Mouse (Mus musculus) mouse trophoblast stem cell (cell line): ENCODE results near the gene Pkn1.

Source experiments
- in situ Hi-C, 2 experiments: fragments of 300-500 bp; cut with MseI, MboI; formaldehyde crosslinking; loops; 2 replicates in 1 of 2; 3 replicates in 1 of 2; pipeline ENCODE4 v1.15.1; 2025

Gene Pkn1

GRCm38 (mm10) chr8:83693609-83694236 lies 5.3 kb downstream of the Pkn1 start:
- in situ Hi-C loops, result no loop called here

DNA sequence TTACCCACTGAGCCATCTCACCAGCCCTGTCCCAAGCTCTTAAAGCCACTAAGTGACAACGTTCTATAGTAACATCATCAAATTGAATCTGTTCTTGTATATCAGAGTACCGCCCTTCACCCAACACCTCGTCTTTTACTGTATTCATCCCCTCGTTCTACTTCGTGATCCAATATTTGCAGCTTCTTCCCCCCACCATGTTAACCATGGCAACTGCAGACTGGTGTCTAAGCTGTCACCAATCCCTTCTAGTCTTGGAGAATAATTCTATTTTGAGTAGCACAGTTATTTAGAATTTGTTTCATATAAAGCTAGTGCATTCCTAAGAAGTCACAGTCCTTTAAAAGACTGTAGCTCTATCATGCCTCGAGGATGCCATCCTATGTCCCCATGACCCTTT lies 9.7 kb downstream of the Pkn1 start:
- in situ Hi-C loops, result no loop called here

- in situ Hi-C loops, result no loop called here
Measured at GRCm38 (mm10) chr8:83684517-83684916, 14.5 kb downstream of the Pkn1 start.

- in situ Hi-C loops, result no loop called here
Measured at GRCm38 (mm10) chr8:83681099-83681498, 17.9 kb downstream of the Pkn1 start.

DNA sequence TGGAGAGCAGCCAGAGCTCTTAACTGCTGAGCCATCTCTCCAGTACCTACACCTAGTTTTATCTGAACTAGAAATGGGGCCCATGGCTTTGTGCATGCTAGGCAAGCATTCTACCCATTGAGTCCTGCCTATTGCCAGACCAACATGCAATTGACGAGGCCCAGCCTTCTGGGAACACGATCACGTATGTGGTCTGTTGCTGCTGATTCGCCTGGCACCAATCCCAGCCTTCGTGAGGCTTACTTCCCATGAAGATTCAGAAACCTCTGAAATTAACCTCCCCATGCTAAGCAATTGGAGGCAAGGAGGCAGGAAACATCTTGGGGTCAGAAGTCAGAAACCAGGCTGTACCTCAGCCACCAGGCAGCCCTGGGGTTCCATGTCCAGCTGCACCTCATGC lies 18.4 kb downstream of the Pkn1 start:
- in situ Hi-C loops, result no loop called here

GRCm38 (mm10) chr8:83679866-83680265 lies 19.1 kb downstream of the Pkn1 start:
- in situ Hi-C loops, result no loop called here

GRCm38 (mm10) chr8:83674497-83674896 lies 24.5 kb downstream of the Pkn1 start:
- in situ Hi-C loops, result no loop called here

GRCm38 (mm10) chr8:83672936-83673335 lies 26.0 kb downstream of the Pkn1 start:
- in situ Hi-C loops, result no loop called here

- in situ Hi-C loops, result no loop called here
Measured at GRCm38 (mm10) chr8:83669013-83669412, 30.0 kb downstream of the Pkn1 start.

- in situ Hi-C loops, result no loop called here
Measured at GRCm38 (mm10) chr8:83668010-83668916, 30.7 kb downstream of the Pkn1 start.

DNA sequence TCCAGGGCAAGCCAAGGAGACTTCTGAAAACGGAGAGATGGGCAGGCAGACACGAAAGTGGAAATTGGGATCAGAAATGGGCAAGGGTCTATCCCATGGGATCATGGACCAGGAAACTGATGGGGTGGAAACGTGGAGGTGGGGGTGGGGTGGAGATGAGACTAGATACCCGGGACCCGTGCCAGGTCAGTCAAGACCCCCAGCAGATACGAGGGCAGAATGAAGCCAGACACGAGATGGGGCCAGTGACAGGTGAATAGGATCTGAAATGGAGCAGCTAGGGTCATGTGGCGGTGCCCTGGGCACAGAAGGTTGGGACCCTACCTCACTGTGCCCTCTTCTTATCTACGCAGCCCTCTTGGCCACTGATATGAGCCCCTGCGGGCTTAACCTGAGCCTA lies 31.5 kb downstream of the Pkn1 start:
- in situ Hi-C loops, result no loop called here

DNA sequence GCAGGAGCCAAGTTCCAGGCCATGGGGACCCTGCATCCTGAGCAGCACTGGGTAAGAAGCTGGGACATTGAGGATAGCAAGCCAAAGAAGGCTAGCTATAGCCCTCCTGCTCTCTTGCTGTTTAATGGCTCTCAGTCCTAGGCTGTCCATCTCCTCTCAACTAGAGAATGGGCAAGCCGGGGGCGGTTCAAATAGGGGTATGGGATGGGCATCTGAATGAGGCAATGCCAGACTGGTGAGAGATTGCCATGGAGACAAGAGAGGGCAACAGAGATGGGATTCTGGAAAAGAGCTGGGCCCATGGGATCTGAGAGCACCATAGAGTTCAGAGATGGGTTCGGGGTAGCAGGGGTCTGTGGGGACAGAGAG lies 32.1 kb downstream of the Pkn1 start:
- in situ Hi-C loops, result no loop called here

DNA sequence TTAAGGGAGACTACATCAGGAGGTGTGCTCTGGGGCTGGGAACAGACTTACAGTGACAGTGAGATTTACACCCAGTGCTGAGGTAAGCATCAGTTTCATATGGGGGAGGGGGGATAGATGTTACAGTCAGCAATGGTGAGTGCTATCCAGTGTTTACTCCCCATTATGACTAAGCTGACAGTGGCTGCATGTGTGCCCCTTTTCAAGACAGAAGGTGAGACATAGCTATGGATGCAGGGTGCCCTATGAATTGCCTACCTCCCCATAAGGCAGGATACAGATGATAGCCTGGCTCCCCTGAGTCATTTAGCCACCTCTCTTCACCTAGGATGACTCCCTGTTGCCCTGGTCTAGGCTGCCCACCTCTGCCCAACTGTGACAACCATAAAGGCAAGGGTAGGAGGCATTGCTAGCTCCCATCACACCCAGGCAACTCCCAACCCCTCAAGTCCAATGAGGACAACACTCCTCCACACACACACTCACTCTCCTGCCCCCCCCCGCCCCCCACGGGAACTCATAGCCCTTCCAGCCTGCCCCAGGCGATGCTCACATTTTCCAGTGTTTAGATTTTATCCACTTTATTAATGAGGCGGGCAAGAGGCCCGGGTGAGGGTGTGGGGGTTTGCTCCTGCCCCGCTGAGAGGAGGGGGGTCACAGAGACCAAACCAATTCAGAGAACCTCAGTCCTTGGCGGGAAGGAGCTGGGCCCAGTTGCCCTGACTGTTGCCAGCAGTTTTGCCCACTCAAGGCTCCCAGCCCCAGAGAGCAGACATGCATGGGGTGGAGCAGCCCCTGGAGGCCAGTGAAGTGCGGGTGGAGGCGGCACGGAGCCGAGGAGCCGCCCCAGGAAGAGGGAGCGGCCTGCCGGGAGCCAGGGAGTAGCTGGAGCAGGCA lies 32.8 kb downstream of the Pkn1 start, which contains the start of gene Ptger1:
TSS of gene Ptger1 (plus strand) at position 710 of the 897 bp plus-strand sequence.
- in situ Hi-C loops, result no loop called here

- in situ Hi-C loops, result no loop called here
Measured at GRCm38 (mm10) chr8:83664931-83665625, 33.9 kb downstream of the Pkn1 start.

- in situ Hi-C loops, result no loop called here
Measured at GRCm38 (mm10) chr8:83664096-83664495, 34.9 kb downstream of the Pkn1 start.

DNA sequence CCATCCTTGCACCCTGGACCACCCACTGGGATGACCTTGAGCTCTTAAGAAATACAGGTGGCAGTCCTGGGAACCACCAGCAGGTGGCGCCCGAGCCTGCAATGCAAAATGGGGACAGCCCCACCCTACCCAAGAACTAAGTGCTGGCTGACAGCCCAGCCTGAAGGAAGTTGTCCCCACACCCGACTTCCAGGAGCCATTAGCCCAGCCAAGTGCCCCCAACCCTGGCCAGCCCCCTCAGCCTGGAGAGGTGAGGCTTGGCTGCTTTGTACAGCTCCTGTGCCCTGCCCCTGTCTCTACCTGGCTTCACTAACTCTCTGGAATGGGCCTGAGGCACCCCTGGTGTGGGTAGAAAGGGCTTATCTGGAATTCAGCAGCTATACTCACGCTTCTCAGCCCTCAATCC lies 36.6 kb downstream of the Pkn1 start:
- in situ Hi-C loops, result no loop called here

DNA sequence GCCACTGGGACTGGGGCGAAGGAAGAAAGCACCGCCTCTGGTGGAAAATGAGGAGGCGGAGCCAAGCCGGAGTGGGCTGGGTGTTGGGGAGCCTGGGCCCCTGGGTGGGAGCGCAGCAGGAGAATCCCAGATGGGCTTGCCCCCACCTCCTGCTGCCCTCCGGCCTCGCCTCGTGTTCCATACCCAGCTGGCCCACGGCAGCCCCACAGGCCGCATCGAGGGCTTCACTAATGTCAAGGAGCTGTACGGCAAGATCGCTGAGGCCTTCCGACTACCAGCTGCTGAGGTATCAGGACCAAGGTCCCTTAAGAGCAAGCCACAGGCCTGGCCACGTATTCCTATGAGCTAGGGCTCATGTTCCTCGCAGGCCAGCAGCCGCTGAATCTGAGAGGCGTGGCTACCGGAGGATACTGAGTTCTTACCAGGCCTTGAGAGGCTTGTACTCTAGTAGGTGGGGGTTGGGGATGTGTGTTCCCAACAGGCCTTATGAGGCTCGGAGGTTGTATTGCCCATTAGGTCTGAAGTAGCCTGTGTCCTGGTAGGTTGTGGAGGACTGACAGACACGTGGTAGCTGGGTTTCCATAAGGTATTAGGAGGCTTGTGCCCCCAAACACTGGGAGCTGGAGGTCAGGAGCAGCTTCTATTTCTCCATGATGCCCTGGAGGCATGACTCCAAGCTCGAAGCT lies 37.8 kb downstream of the Pkn1 start:
- in situ Hi-C loops, result no loop called here

DNA sequence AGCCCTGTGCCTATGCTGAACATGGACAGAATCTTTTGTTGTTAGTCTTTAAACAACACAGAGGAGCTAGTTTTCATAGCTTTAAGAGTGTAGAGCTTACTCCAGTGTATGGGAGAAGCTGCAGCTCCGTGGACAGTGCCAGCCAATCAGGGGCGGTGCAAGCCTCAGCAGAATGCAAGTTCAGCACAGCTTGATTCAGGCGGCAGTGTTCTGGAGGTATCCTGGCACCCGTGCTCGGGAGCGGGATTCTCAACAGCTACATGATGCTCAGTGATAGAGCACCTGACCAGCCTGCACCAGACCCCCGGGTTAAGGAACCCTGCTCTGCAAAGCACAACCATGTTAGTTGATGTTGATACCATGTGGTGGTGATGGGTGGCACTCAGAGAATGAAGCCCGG lies 38.4 kb downstream of the Pkn1 start:
- in situ Hi-C loops, result no loop called here

DNA sequence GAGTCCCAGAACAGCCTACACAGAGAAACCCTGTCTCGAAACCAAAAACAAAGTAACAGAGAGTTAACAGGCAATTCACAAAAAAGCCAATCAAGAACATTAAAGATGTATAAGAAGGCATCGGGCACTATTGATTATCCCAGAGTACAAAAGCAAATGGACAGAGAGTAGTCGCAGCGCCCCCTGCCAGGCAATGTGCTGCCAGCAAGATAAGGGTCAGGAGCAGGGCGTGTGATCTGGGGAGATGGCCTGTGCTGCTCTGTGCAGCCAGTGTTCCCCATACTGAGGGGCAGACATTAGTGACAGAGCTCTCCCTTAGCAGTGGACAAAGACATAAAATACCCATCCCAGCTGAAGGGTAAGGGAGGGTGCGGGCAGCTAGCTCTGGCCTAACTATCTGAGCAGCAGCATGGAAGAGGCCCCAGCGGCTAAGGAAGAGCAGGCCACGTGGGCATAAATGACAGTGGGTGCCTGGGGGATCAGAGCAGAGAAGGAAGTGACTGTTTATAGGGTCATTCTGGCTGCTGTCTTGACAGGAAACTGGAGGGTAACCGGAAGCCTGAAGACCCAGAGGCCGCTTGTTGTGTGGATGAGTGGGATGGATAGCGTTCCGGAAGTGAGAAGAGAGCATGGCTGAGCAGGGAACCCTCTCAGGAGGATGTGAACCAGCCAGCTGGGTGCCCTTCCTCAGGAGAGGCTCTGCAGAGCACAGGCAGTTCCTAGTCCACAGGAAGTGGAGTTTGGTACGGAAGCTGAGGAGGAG lies 42.3 kb downstream of the Pkn1 start:
- in situ Hi-C loops, result no loop called here

GRCm38 (mm10) chr8:83656043-83656442 lies 42.9 kb downstream of the Pkn1 start:
- in situ Hi-C loops, result no loop called here
